Mouse (Mus musculus) retina, adult 2 months (tissue): ENCODE measurements around the gene Hcn2.
"Not testable (repeated sequence)": the region's sequence is repeated elsewhere in the genome, so short reads cannot be mapped to it uniquely, and the experiment has no call there.

Experiments used
- DNase-seq: peaks from one replicate; pipeline ENCODE4 v3.0.0-alpha.2; 2012; ENCODE audit warnings: low read depth, low spot score

Hcn2 gene

DNA sequence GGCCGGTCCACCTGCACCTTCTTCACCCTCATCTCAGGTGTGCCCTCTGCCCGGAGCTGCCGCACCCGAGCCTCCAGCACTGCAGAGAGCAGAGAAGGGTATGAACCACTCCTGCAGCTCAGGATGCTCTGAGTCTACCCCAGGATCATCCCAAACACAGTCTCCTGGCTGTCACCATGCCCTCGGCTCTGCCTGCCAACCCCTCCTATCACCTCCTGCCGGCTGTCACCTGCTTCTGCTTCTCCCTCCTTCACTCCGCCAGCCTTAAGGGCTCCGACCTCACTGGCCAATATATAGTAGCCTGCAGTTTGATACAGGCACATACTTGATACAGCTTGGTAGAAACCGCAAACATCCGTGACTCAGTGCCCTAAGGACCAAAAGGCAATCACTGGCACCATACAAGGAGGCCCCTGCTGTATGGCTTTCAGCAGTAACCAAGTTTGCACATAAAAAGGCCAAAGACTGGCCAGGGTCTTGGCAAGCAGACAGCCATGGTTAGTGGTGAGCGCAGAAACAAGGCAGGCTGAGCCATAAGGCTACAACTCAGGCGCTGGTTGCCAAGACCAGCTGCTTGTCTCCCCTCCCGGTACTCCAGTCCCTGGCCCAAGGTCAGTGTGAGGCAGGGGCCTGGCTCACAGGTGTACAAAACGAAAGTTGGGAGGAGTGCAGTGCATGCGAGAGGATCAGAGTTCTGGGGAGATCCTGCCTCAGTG is 27.4 kb downstream of the Hcn2 start:
- DNase-seq, result no peak

DNA sequence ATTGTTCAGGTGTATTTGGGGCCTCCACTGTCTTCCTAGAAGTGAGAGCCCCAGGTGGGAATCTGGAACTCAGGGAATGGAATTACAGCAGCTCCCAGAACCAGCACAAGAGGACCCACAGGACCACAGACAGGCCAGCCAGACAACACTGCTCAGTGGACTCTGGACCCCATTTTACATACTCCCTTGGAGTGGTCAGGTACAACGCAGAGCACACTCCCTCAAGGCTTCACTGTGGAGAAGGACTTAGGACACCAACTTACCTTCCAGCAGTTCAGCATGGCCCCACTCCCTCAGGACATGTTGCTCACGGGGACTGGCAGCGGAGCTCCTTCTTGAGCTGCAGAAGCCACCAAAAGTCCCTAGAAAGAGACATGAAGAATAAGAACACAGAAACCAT is 29.0 kb downstream of the Hcn2 start:
- no peak for DNase-seq

DNA sequence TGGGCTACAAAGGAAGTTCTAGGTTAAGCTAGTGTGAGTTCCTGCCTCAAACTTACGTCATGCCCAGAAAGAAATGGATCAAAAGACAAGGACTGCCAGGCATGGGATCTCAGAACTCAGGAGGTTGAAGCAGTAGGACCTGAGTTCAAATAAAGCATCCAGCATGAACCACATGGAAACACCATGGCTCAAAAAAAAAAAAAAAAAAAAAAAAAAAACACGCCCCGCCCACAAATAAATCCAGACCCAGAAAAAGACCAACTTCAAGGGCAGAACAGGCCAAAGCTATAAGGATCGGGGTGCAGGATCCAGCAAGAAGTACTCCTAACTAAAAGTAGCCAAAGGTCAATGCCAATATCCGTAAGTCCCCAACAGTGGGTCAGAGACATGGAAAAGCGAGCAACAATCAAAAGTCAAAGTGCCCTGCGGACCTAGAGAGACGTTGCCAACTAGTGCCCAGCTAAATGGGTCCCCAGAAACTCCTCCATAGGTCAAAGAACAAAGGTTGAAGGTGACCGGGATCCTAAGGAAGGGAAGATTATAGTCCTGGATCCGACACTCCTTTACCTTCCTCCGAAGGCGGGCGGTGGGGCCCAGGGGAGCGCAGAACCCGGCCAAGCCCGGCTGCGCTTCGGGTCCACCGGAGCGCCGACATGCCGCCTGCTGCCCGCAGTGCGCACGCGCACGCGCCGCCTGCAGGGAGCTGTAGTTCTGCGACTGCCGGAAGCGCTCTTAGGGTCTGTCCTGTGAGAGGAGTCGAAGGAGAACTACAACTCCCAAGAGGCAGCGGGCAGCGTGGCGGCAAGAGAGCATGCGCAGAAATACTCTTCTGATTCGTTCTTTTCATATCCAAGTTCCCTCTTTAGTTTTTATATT is 29.7 kb downstream of the Hcn2 start, which contains the start of gene Polrmt:
Gene Polrmt (minus strand): TSS at position 684 of the 876 bp plus-strand sequence.
- DNase-seq, result peak; percentile 92

DNA sequence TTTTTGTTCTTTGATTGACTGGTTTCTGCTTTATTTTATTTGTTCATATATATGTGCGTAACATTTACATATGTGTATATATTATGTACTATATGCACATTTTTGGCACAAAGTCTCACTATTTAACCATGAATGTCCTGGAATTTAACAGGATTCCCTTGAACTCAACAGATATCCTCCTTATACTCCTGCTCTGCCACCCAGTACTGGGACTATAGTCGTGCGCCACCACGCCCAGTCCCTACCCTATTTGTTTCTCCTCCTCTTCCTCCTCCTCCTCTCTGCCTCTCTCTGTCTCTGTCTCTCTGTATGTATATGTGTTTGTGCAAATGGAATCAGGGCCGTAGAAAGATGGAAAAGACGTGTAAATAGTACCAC is 30.3 kb downstream of the Hcn2 start:
- DNase-seq, result no peak

DNA sequence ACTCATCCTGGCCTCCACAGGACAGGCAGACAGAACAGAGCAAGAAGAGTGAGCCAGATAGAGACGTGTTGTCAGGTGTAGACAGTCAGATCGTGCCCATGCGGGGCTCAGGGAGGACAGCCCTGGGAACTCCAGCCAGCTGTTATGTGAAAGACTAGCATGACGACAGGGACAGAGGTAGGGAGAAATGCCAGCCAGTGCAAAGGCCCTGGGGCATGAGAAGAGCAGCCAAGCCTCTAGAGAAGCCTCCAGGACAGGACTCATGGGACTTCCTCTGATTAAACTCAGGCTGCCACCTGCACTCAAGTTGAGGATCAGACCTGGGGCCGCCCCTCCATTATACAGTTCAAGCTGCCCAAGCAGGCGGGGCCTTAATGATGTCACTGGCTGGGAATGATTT is 32.1 kb downstream of the Hcn2 start:
- no peak for DNase-seq

DNA sequence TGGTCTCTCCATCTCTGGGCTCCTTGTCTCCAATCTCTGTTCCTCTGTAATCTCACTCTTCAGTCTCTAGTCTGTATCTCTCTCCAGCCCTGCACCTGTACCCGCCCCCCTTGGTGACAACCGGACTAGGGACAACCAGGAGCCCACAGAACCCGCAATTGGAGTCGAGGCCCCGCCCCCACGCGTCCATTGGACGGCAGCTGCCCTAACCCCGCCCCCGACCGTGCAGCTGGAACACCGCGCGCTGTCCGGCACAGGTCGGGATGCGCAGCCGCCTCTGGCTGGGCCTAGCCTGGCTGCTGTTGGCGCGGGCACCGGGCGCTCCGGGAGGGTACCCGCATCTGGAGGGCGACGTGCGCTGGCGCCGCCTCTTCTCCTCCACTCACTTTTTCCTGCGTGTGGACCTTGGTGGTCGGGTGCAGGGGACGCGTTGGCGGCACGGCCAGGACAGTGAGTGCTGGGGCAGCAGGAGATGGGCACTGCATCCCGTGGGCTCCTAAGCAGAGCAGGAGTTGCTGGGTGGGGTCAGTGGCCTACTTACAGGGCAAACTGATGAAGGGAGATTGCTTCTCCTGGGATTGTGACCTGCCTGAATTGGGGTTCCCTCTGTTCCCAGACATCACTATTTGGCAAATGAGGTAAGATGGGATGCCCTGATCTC is 38.6 kb downstream of the Hcn2 start, which contains the start of gene Fgf22:
Gene Fgf22 (plus strand): TSS at position 221 of the 661 bp plus-strand sequence.
- peak; percentile 39 for DNase-seq

DNA sequence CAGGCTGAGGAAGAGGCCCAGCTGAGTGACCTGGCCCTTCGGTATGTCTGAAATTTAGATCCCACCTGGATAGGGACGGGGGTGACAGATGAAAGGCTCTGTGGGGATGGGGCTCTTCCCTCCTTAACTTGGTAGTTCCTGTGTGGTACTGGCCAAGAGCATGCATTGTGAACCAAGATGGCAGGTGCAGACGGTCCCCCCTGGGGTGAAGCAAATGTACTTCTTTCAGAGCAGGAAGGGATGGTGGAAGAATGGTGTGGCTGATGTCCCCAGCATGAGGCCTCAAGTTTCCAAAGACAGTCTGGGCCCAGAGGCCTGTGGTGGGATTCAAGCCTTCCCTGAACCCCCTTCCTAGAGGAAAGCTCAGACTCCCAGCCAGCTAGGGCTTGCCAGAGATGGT is 39.4 kb downstream of the Hcn2 start:
- no peak for DNase-seq

DNA sequence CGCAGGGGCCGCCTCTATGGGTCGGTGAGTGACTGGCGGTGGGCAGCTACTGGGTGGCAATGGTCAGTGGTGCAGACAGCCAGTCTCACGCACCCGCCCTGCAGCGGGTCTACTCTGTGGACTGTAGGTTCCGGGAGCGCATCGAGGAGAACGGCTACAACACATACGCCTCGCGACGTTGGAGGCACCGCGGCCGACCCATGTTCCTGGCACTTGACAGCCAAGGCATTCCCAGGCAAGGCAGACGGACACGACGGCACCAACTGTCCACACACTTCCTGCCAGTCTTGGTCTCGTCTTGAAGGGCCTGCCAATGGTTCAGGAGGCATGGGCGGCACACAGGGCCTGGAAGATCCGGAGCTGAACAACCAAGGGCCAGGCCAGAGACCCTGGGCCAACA is 40.2 kb downstream of the Hcn2 start:
- DNase-seq, result no peak

DNA sequence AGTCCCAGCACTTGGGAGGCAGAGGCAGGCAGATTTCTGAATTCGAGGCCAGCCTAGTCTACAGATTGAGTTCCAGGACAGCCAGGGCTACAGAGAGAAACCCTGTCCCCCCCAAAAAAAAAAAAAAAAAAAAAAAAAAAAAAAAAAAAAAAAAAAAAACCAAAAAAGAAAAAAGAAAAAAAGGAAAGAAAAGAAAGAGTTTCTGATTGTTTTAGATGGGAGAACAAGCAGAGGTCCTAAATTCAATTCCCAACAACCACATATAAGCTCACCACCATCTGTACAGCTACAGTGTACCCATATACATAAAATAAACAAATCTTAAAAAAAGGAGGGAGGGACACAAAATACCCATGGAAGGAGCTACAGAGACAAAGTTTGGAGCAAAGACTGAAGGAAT is 43.2 kb downstream of the Hcn2 start:
- DNase-seq, result not testable (repeated sequence)

DNA sequence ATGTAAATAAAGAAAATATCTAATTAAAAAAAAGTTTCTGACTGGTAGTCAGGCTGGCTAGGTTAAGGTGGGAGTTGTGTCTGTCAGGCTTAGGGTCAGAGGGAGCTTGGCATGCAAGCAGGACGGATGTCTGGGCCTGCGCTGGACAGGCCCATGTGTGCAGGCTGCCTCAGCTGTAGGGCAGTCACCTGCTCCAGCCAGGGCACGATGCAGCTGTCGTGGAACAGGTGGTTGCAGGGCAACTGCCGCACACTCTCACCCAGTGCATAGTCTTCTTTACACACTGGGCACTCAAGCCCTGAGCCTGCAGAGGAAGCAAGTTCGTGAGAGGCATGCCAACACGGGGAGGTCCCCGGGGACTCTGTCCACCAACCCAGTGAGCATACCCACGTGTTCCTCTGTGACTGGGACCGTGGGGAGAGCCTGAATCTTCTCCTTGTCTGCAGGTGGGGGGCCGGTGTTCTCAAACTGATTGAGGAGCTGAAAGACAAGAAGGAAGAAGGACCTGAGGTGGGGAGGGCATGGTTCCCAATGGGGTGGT is 44.2 kb downstream of the Hcn2 start:
- DNase-seq, result no peak

DNA sequence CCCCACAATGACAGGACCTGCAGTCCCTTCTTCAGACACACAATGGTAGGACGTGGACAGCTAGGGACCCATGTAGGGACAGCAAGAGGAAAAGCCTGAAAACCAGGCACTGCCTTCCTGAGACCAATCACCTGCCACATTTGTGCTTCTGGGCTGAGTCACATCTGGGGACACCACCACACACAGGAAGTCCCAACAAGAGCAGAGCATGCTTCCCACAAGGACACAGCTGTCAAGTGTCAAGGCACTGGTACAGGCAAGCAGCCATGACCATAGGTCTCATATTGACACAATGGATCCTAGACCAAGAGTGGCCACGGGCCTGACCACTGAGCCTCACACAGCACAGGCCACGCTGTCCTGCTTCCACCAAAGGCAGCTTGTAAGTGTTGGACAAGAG is 46.4 kb downstream of the Hcn2 start:
- no peak for DNase-seq

DNA sequence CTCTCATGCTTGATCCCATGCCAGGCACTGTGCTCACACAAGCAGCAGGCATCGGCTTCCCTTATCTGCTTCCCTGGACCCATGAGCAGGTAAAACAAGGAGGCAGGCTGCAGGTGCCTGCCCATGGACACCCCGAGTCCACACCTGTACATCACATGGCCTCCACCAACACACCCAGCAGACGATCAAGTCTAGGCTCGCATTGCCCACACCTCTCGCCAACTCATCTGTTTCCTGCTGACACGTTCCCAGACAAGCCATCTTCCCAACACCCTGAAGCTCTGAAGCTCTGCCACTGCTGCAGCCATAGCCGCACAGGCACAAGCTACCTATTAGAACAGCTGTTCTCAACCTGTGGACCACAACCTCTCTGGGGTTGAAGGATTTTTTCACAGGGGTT is 47.8 kb downstream of the Hcn2 start:
- DNase-seq, result no peak

DNA sequence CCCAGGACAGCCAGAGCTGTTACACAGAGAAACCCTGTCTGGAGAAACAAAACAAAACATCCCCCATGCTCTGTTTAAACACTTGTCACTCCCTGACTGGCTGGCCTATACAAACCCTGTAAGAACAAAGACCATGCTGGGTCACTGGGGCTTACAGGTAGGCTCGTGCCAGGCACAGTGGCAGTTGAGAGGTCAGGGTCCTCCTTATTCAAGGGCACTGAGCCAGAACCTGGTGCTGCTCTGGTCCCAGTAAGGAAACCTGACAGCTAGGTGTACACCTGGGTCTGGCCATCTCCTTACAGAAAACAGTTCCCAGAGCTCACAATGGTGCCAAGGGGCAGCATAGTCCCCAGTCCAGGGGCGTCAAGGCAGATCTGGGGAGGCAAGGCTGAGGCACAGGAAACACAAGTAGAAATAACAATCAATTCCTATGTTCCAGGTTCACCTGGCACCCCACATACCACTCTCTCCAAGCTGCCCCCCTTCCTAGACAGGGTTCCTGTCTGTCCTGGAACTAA is 48.9 kb downstream of the Hcn2 start:
- no peak for DNase-seq

DNA sequence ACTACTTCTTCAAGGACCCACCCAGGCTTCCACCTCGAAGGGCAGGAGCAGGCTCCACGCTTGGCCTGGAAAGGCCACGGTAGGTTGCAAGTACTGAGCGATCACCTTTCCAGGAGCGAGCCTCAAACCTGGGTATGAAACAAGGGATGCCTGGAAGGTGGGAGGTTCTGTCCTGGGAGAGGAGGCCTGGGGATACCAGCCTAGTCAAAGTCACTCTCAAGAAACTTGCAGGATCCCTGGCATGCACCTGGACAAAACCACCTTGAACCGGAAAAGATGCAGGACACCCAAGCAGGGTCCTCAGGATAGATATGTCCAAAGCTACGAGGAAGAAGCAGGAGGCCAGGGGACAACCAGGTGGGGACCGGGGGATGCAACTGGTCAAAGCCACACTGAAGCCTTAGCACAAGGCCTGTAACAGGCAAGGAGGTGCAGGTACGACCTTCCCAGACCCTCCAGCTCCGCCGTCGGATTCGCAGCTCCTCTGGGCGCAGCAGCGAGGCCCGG is 49.6 kb downstream of the Hcn2 start:
- DNase-seq, result no peak

DNA sequence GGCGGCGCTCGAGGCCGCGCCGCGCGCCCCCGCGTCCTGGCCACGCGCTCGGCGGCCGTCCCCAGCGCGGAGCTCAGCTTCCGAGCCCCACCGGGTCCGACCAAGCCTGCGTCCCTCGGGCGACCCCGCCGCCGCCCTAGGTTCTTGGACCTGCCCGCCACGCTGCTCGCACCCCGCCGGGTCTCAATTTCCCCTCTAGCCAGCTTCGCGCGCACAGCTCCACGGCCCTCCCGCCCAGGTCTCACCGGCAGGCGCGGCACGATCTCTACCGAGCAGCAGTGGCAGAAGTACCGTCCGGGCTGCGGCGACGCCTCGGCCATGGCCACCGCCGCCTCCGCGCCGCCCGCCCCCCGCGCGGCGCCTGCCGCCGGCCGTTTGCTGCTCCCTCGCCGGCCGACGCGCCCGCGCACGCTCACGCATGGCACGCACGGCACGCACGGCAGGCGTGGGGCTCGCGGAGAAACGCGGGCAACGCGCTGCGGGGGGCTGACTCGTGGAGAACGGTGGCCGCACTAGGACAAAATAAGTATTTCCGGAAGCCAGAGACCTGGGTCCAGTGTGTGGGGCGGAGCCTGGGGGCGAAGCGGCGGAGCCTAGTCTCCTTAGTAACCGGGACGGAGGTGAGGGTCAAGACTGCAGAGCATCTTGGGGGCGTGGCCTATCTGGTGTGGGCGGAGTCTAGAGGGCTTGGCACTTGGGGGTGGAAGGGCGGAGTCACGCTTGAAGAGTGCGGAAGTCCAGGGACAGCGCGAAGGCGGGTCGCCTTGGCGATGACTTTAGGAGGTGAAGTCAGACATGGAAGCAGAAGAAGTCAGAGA is 50.3 kb downstream of the Hcn2 start, which contains the start of gene Rnf126:
Gene Rnf126 (minus strand): TSS at position 445 of the 818 bp plus-strand sequence.
- peak; percentile 100 for DNase-seq

DNA sequence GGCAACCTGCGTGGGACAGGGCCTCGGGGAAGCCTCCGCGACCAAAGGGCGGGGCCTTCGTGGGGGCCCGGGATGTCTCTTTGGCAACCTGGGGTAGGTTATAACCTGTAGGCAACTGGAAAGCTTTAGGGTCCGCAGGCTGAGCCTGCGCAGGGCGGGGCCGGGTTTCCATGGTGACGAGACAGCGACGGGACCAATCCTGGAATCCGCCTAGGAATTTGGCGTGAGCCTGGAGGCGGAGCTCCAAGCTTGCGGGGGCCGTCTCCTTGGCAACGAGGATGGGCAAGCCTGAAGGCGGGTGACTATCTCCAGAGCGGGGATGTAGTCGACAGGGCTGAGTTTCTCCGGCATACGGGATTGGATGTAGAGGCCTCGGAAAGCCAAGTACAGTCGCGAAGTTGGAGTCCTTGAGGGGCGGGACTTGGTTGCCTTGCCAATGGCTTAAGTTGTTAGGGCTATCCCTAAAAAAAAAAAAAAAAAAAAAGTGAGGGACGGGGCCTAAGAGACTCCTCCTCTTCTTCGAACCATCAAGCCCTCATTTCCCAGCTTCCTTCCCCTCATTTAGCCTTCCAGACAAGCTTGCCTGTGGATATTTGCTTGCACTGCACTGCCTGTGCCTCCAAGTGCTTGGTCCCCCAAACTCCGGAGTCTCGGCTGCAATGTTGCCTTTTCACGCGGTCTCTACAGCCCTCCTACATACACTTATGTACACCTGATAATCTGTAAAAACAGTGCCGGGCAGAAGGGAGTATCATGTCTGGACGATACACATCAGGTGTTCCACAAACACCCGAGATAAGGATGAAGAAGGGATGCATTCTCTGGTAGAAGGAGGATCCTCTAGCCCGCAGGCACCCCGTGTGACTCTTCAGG is 51.2 kb downstream of the Hcn2 start:
- DNase-seq, result peak; percentile 65

DNA sequence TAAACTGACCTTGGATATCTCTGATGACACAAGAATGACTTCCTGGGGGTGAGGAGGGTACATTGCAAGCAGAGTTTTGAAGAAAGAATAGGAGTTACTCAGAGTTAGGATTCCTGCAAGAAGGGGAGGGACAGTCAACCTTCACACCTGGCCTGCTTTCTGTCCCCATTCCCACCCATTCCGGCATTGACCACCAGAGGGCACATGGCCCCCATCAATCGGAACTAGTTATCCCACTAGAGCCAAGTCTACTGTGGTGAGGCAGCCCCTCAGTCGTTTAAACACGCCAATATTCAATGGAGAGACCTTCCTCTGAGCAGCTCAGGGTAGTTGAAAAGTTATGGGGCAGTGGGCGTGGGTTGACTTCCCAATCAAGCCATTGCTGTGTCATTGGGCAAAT is 52.0 kb downstream of the Hcn2 start:
- peak; percentile 48 for DNase-seq

DNA sequence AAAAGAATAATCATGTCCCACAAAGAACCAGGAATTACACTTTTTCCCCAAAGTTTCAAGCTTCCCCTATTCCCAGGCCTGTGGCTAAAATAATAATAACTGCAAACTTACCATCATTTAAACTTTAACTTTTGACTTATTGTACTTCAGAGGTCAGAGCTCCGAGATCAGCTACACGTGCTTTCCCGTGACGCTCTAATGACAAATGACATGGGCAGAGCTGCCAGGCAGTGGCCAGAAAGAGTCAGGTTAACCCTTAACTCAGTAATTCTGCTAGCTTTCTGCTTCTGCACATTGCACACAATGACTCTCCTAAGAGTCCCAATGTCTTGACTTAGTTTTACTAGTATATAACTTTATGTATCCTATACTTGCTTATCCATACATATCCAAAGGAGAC is 52.9 kb downstream of the Hcn2 start:
- DNase-seq, result no peak

DNA sequence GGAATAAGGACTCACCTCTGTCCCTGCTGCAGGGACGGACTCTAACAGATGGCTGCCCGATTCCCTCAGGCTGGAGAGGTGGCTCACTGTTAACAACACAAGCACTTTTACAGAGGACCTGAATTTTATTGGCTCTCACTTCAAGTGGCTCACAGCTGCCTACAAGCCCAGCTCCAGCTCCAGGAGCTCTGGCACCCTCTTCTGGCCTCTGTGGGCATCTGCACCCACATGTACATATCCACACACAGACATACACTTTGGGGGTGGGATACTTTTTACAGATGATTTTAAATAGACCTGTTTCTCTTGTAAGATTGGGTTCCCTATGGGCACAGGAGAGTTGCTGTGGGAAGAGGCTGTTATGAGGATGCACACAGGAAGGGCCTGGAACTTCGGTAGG is 55.9 kb downstream of the Hcn2 start:
- DNase-seq, result no peak

DNA sequence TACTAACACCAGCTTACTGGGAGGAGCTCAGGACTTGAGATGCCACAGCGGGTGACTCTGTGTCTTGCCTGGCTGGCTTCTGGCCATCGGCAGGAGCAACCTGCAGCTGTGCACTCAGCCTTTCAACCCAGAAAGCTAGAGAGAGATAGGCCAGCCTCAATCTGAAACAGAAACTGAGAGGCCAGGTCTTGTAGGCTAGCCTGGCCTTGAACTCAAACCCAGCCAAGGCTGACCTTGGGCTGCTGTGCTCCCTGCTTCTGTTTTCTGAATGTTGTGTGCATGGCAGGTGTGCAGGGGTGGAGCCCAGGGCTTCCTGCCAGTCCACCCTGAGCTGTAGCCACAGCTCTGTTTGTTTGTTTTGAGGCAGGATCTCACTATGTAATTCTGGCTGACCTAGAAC is 56.8 kb downstream of the Hcn2 start:
- no peak for DNase-seq
